Mouse (Mus musculus): ENCODE results near the gene Mief2.

The Mief2 gene

DNA sequence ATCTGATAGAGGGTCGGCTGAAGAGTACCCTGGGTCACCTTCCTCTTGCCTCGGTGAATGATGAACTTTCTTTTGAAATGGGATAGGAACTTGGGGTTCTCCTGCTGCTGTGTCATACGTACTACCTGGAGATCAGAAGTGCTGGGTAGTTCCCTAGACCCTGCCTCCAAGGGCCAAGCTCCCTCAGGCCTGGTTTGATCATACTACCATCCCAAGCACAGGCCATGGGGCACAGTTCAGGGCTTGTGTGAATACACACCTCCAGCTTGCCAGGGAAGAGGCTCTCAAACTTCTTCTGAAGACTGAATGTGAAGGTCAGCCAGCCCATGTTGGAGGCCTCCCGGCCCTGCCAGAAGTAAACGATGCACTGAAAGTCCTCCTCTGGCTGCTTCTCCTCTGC lies 12.4 kb upstream of the Mief2 start:
- in situ Hi-C loops (cut with MboI; ENCODE audit: low sequenced_read_pairs) = no loop called here

DNA sequence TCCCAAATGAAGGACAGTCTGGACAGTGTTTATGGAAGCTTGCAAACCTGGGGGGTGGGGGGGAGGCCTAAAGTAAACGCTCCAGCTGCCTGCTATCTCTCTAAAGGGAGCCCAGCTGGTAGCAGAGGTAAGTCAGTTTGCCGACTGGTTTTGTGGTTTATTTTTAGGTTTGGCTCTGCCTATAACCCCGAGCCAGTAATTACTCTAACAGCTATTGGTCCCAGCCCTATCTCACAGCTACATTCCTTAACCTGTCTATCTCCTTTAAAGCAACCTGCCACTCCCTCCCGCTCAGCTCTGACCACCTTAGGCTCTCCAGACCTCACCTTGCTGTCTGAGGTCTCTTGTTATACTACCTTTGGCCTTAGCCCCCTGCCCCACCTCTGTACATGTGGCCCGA lies 8.9 kb upstream of the Mief2 start:
- in situ Hi-C loops (cut with MboI; ENCODE audit: low sequenced_read_pairs) = no loop called here

GRCm38 (mm10) chr11:60726601-60727391 lies 1.4 kb upstream of the Mief2 start, which contains the start of gene Flii:
Gene Flii (minus strand): TSS chr11:60727263.
- in situ Hi-C loops (cut with MboI; ENCODE audit: low sequenced_read_pairs) = no loop called here

- in situ Hi-C loops (cut with MboI; ENCODE audit: low sequenced_read_pairs) = no loop called here
These were observed 632 bp upstream of the Mief2 start for GRCm38 (mm10) chr11:60727392-60728140.

DNA sequence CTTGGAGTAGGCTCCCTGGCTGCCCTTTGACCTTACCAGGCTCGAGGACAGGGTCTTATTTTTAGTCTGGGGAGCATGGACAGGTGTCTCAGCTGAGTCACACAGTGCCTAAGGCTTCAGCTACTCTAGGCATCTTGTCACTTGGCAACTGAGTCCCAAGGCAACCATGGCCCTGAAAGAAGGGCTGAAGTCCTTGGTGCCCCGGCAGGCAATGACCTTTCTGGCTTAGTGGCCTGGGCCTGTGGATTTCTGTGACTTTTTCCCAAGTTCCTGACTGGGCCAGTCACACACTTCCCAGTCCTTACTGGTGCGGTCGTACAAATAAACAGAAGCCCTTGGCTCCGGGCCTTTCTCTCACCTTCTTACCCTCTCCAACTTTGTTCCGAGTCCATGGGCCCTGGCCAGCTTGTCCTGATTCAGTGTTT lies 1.0 kb downstream of the Mief2 start:
- in situ Hi-C loops (cut with MboI; ENCODE audit: low sequenced_read_pairs) = no loop called here

DNA sequence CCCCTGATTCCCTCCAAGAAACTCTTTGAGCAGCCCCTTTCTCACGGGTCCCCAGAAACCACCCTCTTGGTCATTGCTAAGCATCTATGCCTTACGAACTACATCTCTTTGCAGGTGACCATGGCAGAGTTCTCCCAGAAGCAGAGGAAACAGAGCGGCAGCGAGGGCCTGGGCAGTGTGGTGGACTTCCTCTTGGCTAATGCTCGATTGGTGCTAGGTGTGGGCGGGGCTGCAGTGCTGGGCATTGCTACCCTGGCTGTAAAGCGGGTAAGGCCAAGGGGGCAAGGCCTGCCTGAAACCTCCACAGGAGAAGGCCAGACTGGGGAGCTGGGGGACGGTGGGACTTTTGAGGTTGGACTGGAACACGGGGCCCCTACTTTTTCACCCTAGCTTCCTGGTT lies 2.0 kb downstream of the Mief2 start:
- in situ Hi-C loops (cut with MboI; ENCODE audit: low sequenced_read_pairs) = no loop called here

- in situ Hi-C loops (cut with MboI; ENCODE audit: low sequenced_read_pairs) = no loop called here
These were observed 3.1 kb downstream of the Mief2 start for GRCm38 (mm10) chr11:60731251-60731650.

DNA sequence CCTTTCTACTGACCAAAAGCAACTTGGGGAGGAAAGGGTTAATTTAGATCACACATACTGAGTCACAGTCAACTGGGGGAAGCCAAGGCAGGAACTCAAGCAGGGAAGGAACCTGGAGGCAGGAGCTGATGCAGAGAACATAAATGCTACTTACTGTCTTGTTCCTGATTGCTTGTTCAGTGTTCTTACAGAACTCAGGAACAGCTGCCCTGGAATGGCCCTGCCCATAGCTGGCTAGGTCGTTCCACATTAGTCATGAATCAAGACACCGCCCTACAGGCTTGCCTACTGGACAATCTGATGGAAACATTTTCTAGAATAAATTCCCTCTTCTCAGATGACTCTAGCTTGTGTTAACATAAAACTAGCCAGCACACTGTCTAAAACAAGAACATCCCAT lies 6.0 kb downstream of the Mief2 start:
- in situ Hi-C loops (cut with MboI; ENCODE audit: low sequenced_read_pairs) = no loop called here

- in situ Hi-C loops (cut with MboI; ENCODE audit: low sequenced_read_pairs) = no loop called here
These were observed 7.0 kb downstream of the Mief2 start for GRCm38 (mm10) chr11:60735191-60735590.

- in situ Hi-C loops (cut with MboI; ENCODE audit: low sequenced_read_pairs) = no loop called here
These were observed 8.3 kb downstream of the Mief2 start for GRCm38 (mm10) chr11:60736491-60736890.

GRCm38 (mm10) chr11:60737450-60737849 lies 9.3 kb downstream of the Mief2 start:
- in situ Hi-C loops (cut with MboI; ENCODE audit: low sequenced_read_pairs) = no loop called here

- in situ Hi-C loops (cut with MboI; ENCODE audit: low sequenced_read_pairs) = no loop called here
These were observed 12.1 kb downstream of the Mief2 start for GRCm38 (mm10) chr11:60740321-60740720.

DNA sequence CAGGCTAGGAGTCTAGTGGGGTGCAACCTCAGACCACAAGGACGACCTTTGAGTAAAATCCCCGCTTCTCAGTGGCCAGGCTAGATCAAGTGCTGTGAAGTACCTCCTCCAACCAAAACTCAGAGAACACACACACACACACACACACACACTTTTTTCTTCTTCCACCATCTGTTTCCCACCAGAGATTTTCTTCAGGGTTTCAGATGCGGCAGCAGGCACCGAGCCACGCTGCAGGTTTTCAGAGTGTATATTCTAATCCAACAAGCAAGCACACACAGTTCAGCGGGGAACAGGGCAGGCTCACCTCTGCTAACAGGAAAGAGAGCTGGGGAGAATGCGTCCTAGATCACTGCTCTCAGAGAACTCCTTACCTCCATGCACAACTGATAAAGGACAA lies 27.4 kb downstream of the Mief2 start:
- in situ Hi-C loops (cut with MboI; ENCODE audit: low sequenced_read_pairs) = no loop called here

DNA sequence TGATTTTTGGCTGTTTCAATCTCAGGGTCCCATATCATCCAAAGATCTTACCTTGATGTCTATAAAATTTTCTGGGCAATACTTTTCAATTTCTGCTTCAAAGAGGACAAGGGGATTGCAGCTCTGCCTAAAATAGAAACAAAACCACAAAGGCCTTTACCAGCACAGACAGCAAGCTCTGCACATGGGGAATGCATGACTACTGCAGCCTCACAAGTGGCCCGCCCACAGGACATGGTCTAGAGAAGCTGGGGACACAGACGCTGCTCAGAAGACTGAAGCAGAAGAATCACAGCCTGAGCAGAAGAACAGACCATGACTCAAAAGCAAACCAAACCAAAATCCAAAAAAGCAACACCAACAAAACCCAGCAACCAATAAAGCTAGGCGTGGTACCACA lies 33.5 kb downstream of the Mief2 start:
- in situ Hi-C loops (cut with MboI; ENCODE audit: low sequenced_read_pairs) = no loop called here

- in situ Hi-C loops (cut with MboI; ENCODE audit: low sequenced_read_pairs) = no loop called here
These were observed 38.8 kb downstream of the Mief2 start for GRCm38 (mm10) chr11:60766969-60767368.

GRCm38 (mm10) chr11:60769322-60769721 lies 41.1 kb downstream of the Mief2 start:
- in situ Hi-C loops (cut with MboI; ENCODE audit: low sequenced_read_pairs) = no loop called here

DNA sequence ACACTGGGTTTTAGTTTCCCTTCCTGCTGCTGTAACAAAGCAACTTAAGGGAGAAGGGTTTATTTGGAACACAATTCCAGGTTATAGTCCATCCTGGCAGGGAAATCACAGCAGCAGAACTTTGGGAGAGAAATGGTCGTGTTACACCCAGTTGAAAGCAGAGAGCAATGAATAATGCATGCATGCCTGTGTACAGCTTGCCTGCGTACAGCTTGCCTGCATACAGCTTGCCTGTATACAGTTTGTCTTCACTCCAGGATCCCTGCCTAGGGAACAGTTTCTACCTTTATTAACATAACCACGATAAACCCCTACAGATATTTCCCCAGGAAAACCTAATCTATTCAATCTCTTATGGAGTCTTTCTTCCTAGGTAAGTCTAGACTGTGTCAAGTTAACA lies 42.6 kb downstream of the Mief2 start:
- in situ Hi-C loops (cut with MboI; ENCODE audit: low sequenced_read_pairs) = no loop called here

DNA sequence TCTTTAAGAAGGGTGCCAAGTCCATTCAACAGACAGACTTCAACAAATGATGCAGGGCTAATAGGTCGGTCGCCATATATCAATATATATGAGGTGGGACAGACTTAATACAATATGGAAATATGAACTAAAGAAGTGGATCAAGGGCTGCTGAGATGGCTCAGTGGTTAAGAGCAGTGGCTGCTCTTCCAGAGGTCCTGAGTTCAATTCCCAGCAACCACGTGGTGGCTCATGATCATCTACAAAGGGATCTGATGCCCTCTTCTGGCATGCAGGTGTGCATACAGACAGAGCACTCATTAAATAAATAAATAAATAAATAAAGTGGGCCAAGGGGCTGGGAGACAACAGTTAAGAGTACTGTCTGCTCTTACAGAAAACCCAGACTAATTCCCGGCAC lies 44.0 kb downstream of the Mief2 start:
- in situ Hi-C loops (cut with MboI; ENCODE audit: low sequenced_read_pairs) = no loop called here

DNA sequence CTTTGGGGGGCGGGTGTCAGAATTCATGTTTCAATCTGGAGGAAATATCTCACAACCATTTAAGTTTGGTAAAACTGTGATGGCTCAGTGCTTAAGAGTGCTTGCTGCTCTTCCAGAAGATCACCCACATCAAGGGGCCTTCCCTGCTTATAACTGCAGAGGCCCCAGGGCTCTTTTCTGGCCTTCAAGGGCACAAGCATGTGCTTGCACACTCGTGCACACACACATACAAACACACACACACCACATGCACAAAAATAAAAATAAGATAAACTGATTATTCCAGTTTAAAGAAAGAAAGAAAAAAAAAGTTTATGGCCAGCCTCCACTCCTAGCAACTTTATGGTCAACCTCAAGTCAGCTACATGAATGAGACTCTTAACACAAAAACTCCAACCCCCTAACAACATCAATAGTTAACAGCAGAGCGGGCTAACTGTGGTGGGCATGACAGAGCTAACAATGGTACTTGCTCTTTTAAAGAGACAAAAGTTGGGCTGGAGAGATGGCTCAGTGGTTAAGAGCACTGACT lies 46.0 kb downstream of the Mief2 start:
- in situ Hi-C loops (cut with MboI; ENCODE audit: low sequenced_read_pairs) = no loop called here

- in situ Hi-C loops (cut with MboI; ENCODE audit: low sequenced_read_pairs) = no loop called here
These were observed 46.6 kb downstream of the Mief2 start for GRCm38 (mm10) chr11:60774841-60775240.

- in situ Hi-C loops (cut with MboI; ENCODE audit: low sequenced_read_pairs) = no loop called here
These were observed 47.4 kb downstream of the Mief2 start for GRCm38 (mm10) chr11:60775578-60775977.

Measured in CH12F3 (cell line).